Mouse (Mus musculus): ENCODE data around the gene Rrp9. TPM values are rescaled to one million over a fixed set of nuclear protein-coding genes. Genes with fewer than 3 reads are reported as not detected.
"Not testable (repeated sequence)": the region's sequence is repeated elsewhere in the genome, so short reads cannot be mapped to it uniquely, and the experiment has no call there.

Gene Rrp9
- polyA plus RNA-seq, 1 experiment from 2014 or later = 14.5 TPM

DNA sequence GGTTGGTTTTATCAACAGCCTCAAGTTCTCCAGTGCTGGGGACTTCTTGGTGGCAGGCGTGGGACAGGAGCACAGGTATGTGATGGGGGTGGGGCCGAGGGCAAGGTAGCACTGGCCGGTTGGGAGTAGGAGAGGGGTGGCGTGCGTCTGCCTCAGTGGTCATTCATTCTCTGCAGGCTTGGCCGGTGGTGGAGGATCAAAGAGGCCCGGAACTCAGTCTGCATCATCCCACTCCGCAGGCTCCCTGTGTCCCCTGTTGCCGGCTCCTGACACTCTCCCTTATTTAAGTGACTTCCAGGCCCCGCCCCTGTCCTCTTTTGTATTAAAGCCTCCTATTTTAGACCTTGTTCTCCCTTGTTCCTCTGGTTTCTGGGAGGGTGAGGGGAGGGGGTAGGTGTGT, 9.3 kb downstream of the Rrp9 start:
- WGBS (ENCODE audit: insufficient replicate concordance) = 79% methylated on average over 10 of the region's 10 CpGs
- peaks cover 41% of the 10 kb centered on the region for H3K36me3 ChIP-seq (replicated peaks; ENCODE audit: insufficient read depth, low read length)
- DNase-seq (no peak), ATAC-seq (no peak)
- H3K27ac ChIP-seq (ENCODE audit: low read depth) = no peak overlapping the region
- no peaks in the 10 kb centered on the region for H3K9me3 ChIP-seq (ENCODE audit: low read length)
- H3K9ac ChIP-seq (replicated peaks) = no peak overlapping the region
- H3K4me1 ChIP-seq (ENCODE audit: insufficient read depth) = no peaks in the 10 kb centered on the region
- no peak overlapping the region for H3K4me3 ChIP-seq (ENCODE audit: low read depth, low read length)
- H3K4me2 ChIP-seq (ENCODE audit: low read depth, low read length) = no peak overlapping the region
- TF ChIP-seq CTCF (IDR thresholded peaks at IDR 0.05; ENCODE audit: low read depth) = no peak
- no peak for TF ChIP-seq EP300 (IDR thresholded peaks at IDR 0.05; ENCODE audit: low read depth)
- H3K27me3 ChIP-seq (ENCODE audit: insufficient read depth, low read length) = no peaks in the 10 kb centered on the region

DNA sequence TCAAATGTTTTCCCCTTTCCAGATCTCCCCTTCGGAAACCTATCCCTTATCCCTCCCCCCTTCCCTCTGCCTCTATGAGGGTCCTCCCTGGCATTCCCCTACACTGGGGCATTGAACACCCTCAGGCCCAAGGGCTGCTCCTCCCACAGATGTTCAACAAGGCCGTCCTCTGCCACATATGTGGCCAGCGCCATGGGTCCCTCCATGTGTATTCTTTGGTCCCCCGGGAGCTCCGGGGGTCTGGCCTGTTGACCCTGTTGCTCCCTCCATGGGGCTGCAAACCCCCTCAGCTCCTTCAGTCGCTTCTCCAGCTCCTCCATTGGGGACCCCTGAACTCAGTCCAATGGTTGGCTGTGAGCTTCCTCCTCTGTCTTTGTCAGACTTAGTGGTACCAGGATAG, 11.8 kb downstream of the Rrp9 start:
- not testable (repeated sequence) for H3K9me3 ChIP-seq (ENCODE audit: low read length); H3K4me1 ChIP-seq (ENCODE audit: insufficient read depth); H3K4me2 ChIP-seq (ENCODE audit: low read depth, low read length); H3K27ac ChIP-seq (ENCODE audit: low read depth); H3K27me3 ChIP-seq (ENCODE audit: insufficient read depth, low read length); ATAC-seq; H3K9ac ChIP-seq (replicated peaks); H3K4me3 ChIP-seq (ENCODE audit: low read depth, low read length); DNase-seq
- 79% methylated on average over 6 of the region's 6 CpGs for WGBS (ENCODE audit: insufficient replicate concordance)
- peaks cover 26% of the 10 kb centered on the region for H3K36me3 ChIP-seq (replicated peaks; ENCODE audit: insufficient read depth, low read length)

DNA sequence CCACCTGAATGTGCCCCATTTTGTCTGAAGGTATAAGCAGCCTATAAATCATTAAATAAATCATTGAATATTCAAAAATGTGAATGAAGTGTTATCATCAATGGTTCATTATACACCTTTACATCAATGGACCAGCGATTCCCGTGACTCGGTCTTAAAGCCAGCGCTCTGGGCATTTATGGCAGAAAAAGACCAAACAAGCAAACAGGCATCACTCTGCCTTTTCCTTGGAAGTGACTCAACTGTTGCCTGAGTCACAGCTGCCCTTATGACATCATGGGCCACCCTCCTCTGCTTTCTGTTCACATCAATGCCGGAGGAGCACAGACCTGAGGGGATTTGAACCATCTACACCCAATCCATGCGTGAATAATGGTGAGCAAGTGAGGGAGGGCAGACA, 23.9 kb downstream of the Rrp9 start, which contains the start of gene Iqcf1:
Iqcf1 (plus strand) TSS at position 301 of the 400 bp plus-strand sequence.
- H3K9me3 ChIP-seq (ENCODE audit: low read length) = no peaks in the 10 kb centered on the region
- no peak for ATAC-seq
- no peak within 1 kb of the TSS for H3K9ac ChIP-seq (replicated peaks)
- H3K27me3 ChIP-seq (ENCODE audit: insufficient read depth, low read length) = no peaks in the 10 kb centered on the region
- no peaks in the 10 kb centered on the region for H3K36me3 ChIP-seq (replicated peaks; ENCODE audit: insufficient read depth, low read length)
- H3K4me3 ChIP-seq (ENCODE audit: low read depth, low read length) = no peak within 1 kb of the TSS
- H3K4me2 ChIP-seq (ENCODE audit: low read depth, low read length) = no peak within 1 kb of the TSS
- WGBS (ENCODE audit: insufficient replicate concordance) = 92% methylated on average over 6 of the region's 6 CpGs
- no peak for DNase-seq
- no peaks in the 10 kb centered on the region for H3K4me1 ChIP-seq (ENCODE audit: insufficient read depth)
- TF ChIP-seq EP300 (IDR thresholded peaks at IDR 0.05; ENCODE audit: low read depth) (no peak), CTCF (IDR thresholded peaks at IDR 0.05; ENCODE audit: low read depth) (no peak)
- H3K27ac ChIP-seq (ENCODE audit: low read depth) = no peak within 1 kb of the TSS

DNA sequence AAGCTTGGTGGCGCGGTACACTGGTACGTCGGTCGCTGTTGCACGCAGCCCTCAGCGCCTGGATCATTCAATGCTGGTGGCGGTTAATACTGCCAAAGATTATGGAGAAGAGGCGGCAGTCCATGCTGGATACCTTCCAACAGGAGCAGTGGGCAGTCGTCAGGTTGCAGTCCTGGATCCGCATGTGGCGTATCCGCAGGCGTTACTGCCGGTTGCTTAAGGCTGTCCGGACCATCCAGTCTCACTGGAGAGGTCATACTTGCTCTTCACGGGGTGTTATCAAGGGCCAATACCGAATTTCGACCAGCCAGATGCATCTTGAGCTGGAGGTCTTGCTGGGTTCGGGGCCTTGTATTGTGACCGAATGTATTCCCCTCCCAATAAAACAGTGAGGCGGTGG, 26.1 kb downstream of the Rrp9 start:
- H3K4me3 ChIP-seq (ENCODE audit: low read depth, low read length) = no peak overlapping the region
- 81% methylated on average over 22 of the region's 22 CpGs for WGBS (ENCODE audit: insufficient replicate concordance)
- no peaks in the 10 kb centered on the region for H3K9me3 ChIP-seq (ENCODE audit: low read length)
- TF ChIP-seq EP300 (IDR thresholded peaks at IDR 0.05; ENCODE audit: low read depth) (no peak), CTCF (IDR thresholded peaks at IDR 0.05; ENCODE audit: low read depth) (no peak)
- H3K36me3 ChIP-seq (replicated peaks; ENCODE audit: insufficient read depth, low read length) = no peaks in the 10 kb centered on the region
- no peaks in the 10 kb centered on the region for H3K4me1 ChIP-seq (ENCODE audit: insufficient read depth)
- no peak overlapping the region for H3K27ac ChIP-seq (ENCODE audit: low read depth)
- DNase-seq (no peak), ATAC-seq (no peak)
- no peak overlapping the region for H3K4me2 ChIP-seq (ENCODE audit: low read depth, low read length)
- H3K9ac ChIP-seq (replicated peaks) = no peak overlapping the region
- no peaks in the 10 kb centered on the region for H3K27me3 ChIP-seq (ENCODE audit: insufficient read depth, low read length)

DNA sequence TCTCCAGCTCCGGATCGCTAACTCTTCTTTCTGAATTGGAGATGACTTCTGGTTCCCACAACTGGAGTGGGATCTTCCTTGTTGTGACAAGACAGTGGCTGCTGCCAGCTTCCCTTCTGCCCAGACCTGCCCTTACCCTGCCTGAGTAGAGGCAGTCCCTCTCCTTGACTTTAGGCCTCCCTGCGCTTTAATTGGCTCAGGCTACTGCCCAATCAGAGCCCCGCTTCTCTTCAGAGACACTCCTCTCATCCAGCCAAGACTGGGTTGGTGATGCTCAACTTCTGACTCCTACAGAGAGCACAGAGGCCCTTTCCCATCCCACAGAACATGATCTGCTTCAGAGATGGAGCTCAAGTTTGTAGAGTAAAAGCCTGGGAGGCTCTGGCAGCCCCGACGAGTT, 28.5 kb downstream of the Rrp9 start:
- no peaks in the 10 kb centered on the region for H3K4me1 ChIP-seq (ENCODE audit: insufficient read depth)
- H3K4me2 ChIP-seq (ENCODE audit: low read depth, low read length) = no peak overlapping the region
- ATAC-seq = no peak
- no peak overlapping the region for H3K27ac ChIP-seq (ENCODE audit: low read depth)
- no peaks in the 10 kb centered on the region for H3K27me3 ChIP-seq (ENCODE audit: insufficient read depth, low read length)
- TF ChIP-seq EP300 (IDR thresholded peaks at IDR 0.05; ENCODE audit: low read depth) (no peak), CTCF (IDR thresholded peaks at IDR 0.05; ENCODE audit: low read depth) (no peak)
- 75% methylated on average over 6 of the region's 6 CpGs for WGBS (ENCODE audit: insufficient replicate concordance)
- no peaks in the 10 kb centered on the region for H3K36me3 ChIP-seq (replicated peaks; ENCODE audit: insufficient read depth, low read length)
- no peaks in the 10 kb centered on the region for H3K9me3 ChIP-seq (ENCODE audit: low read length)
- no peak overlapping the region for H3K4me3 ChIP-seq (ENCODE audit: low read depth, low read length)
- DNase-seq = no peak
- H3K9ac ChIP-seq (replicated peaks) = no peak overlapping the region

DNA sequence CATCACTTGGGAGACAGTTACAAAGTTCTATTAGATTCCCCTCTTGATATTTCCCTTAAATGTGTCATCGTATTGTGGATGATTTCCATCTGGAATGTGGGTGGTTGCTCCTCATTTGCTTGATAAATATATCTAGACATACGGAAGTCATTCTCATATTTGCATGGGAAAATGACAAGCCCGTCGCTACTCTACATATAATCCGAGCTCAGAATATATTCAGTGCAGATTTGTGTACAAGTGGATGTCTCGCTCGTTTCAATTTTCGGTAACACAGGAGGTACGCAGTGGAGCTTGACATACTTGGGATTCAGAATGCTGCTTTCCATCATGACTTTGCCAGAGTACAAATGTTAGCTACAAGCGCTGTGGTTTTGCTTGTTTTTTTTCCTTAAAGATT, 33.6 kb downstream of the Rrp9 start:
- Histone ChIP-seq H3K4me1 (ENCODE audit: insufficient read depth) (no peaks in the 10 kb centered on the region), H3K9me3 (ENCODE audit: low read length) (no peaks in the 10 kb centered on the region), H3K9ac (replicated peaks) (no peak overlapping the region), H3K4me2 (ENCODE audit: low read depth, low read length) (no peak overlapping the region), H3K36me3 (replicated peaks; ENCODE audit: insufficient read depth, low read length) (no peaks in the 10 kb centered on the region), H3K27me3 (ENCODE audit: insufficient read depth, low read length) (no peaks in the 10 kb centered on the region), H3K27ac (ENCODE audit: low read depth) (no peak overlapping the region), H3K4me3 (ENCODE audit: low read depth, low read length) (no peak overlapping the region)
- ATAC-seq (no peak), DNase-seq (no peak)
- no peak for TF ChIP-seq CTCF (IDR thresholded peaks at IDR 0.05; ENCODE audit: low read depth)
- no peak for TF ChIP-seq EP300 (IDR thresholded peaks at IDR 0.05; ENCODE audit: low read depth)
- 84% methylated on average over 10 of the region's 10 CpGs for WGBS (ENCODE audit: insufficient replicate concordance)

Measured in liver, postnatal 0 days (tissue).